In the genomic region with DNA sequence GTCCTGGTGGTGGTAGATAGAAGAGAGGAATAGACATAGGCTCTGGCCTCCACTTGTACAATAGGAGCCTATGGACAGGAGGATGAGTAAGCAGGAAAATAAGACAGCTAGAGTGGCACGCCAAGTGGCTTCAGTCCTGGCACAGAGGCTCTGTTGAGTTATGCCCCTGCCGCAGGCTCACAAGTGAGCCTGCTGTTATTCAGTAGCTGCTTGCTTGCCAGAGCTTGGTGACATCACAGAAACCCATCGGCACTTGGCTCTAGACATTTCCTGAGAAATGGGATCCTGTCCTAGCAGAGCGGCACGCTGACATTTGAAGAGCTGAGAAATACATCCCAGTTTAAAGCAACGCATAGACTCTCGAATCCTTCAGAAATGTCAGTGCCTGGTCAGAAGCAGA, we compare ENCODE assay signal across 29 mouse cellular contexts.
DNase-seq lines count a peak whose midpoint lies in the region; ATAC-seq and TF ChIP-seq lines count a peak whose summit lies in the region.
"Had no signal": no experiment of that assay in that cellular context is flagged by ENCODE, and none has a peak within 500 bp of the region (broad histone marks: within the 10 kb centered on the region; RNA-seq: fewer than 3 reads in every experiment).

No protein-coding gene starts in this region.

- intact Hi-C loops in left cerebral cortex, postnatal 4 days (cut with DNase I) = no loop called here

- no peak for TF ChIP-seq EP300 in liver, postnatal 0 days (IDR thresholded peaks at IDR 0.05; ENCODE audit: low read depth)

- no peaks in the 10 kb centered on the region for H3K27me3 ChIP-seq in cerebellum, adult 2 months (ENCODE audit: control insufficient read depth, insufficient read depth, low read length)
- 0 out of 2 replicates have a peak, but pooled peaks cover 5% of the 10 kb centered on the region for H3K27me3 ChIP-seq in liver, postnatal 0 days (ENCODE audit: insufficient read depth, low read length)
- H3K27me3 ChIP-seq: forebrain, embryonic 15.5 days had no signal

- no peak for TF ChIP-seq CTCF in cerebellum, adult 2 months (IDR thresholded peaks at IDR 0.05; ENCODE audit: borderline replicate concordance, insufficient read depth, low read depth, low read length)
- TF ChIP-seq CTCF in brain, embryonic 14.5 days (IDR thresholded peaks at IDR 0.05; ENCODE audit: borderline replicate concordance, extremely low read depth, insufficient read depth, insufficient read length) = no peak
- TF ChIP-seq CTCF in liver, postnatal 0 days (IDR thresholded peaks at IDR 0.05; ENCODE audit: low read depth) = no peak

- no peak overlapping the region for H3K4me3 ChIP-seq in cerebellum, adult 2 months (replicated peaks; ENCODE audit: insufficient read depth, low read depth, low read length)
- no peak overlapping the region for H3K4me3 ChIP-seq in liver, postnatal 0 days (ENCODE audit: low read depth, low read length)
- H3K4me3 ChIP-seq: embryonic facial prominence, embryonic 10.5 days; embryonic facial prominence, embryonic 13.5 days; erythroblast, embryonic 14.5 days; forebrain, embryonic 12.5 days; forebrain, embryonic 15.5 days; heart, adult 2 months; heart, embryonic 10.5 days; heart, embryonic 13.5 days had no signal

- no peaks in the 10 kb centered on the region for H3K36me3 ChIP-seq in liver, postnatal 0 days (replicated peaks; ENCODE audit: insufficient read depth, low read length)
- H3K36me3 ChIP-seq: embryonic facial prominence, embryonic 10.5 days; embryonic facial prominence, embryonic 13.5 days; forebrain, embryonic 12.5 days; forebrain, embryonic 15.5 days; heart, embryonic 10.5 days; heart, embryonic 13.5 days had no signal

- H3K27ac ChIP-seq in cerebellum, adult 2 months (ENCODE audit: insufficient read depth, low read length) = no peak overlapping the region
- H3K27ac ChIP-seq in liver, postnatal 0 days (ENCODE audit: low read depth) = no peak overlapping the region
- H3K27ac ChIP-seq: embryonic facial prominence, embryonic 10.5 days; embryonic facial prominence, embryonic 13.5 days; forebrain, embryonic 12.5 days; forebrain, embryonic 15.5 days; heart, adult 2 months; heart, embryonic 10.5 days; heart, embryonic 13.5 days; hindbrain, embryonic 14.5 days; hindbrain, postnatal 0 days had no signal

- DNase-seq in cerebellum, adult 2 months = peak; percentile 36 to 66
- no peak for DNase-seq in cerebellum, adult 9-11 months
- DNase-seq in cerebellum, postnatal 25 days = peak; percentile 42 to 44
- no peak for DNase-seq in cerebellum, adult 9-10 months
- DNase-seq in left cerebral cortex, postnatal 4 days = peak; percentile 9
- DNase-seq in left cerebral cortex, adult 9 months (ENCODE audit: low spot score in 2 of 2) = no peak
- peak; percentile 20 for DNase-seq in brain, embryonic 14.5 days (ENCODE audit: low read depth)
- no peak for DNase-seq in liver, postnatal 0 days
- DNase-seq: adrenal gland, adult 8-10 months; adrenal gland, postnatal 36 days; embryo, embryonic 11 days; gastrocnemius, postnatal 25 days; heart, adult 2 months; heart, postnatal 14 days; heart, postnatal 4 days; kidney, adult 18-20 months; kidney, adult 9 months had no signal

- 0 out of 2 replicates have a peak, but pooled peaks cover 2% of the 10 kb centered on the region for H3K4me1 ChIP-seq in cerebellum, adult 2 months (ENCODE audit: control insufficient read depth, insufficient read depth, low read length)
- H3K4me1 ChIP-seq in liver, postnatal 0 days (ENCODE audit: insufficient read depth) = no peaks in the 10 kb centered on the region
- H3K4me1 ChIP-seq: embryonic facial prominence, embryonic 10.5 days; embryonic facial prominence, embryonic 13.5 days; forebrain, embryonic 12.5 days; forebrain, embryonic 15.5 days; heart, embryonic 10.5 days had no signal

- H3K9ac ChIP-seq in liver, postnatal 0 days (replicated peaks) = no peak overlapping the region
- H3K9ac ChIP-seq: embryonic facial prominence, embryonic 13.5 days; forebrain, embryonic 12.5 days; forebrain, embryonic 15.5 days; heart, embryonic 13.5 days; hindbrain, embryonic 14.5 days had no signal

- no peaks in the 10 kb centered on the region for H3K9me3 ChIP-seq in liver, postnatal 0 days (ENCODE audit: low read length)
- H3K9me3 ChIP-seq: embryonic facial prominence, embryonic 10.5 days; embryonic facial prominence, embryonic 13.5 days; forebrain, embryonic 12.5 days; forebrain, embryonic 15.5 days; heart, embryonic 10.5 days; heart, embryonic 13.5 days had no signal

- no peak for ATAC-seq in liver, postnatal 0 days
- ATAC-seq: activated CD4-positive, CD25-positive, alpha-beta regulatory T cell, adult 4 months; forebrain, embryonic 15.5 days; hindbrain, postnatal 0 days; inflammation-experienced regulatory T-cells, adult 6 months; intestine, embryonic 16.5 days had no signal

- H3K4me2 ChIP-seq in liver, postnatal 0 days (ENCODE audit: low read depth, low read length) = no peak overlapping the region
- H3K4me2 ChIP-seq: embryonic facial prominence, embryonic 13.5 days; forebrain, embryonic 12.5 days; forebrain, embryonic 15.5 days; heart, embryonic 13.5 days; hindbrain, embryonic 14.5 days had no signal

- TF ChIP-seq POLR2A in cerebellum, adult 2 months (IDR thresholded peaks at IDR 0.05; ENCODE audit: borderline replicate concordance, insufficient read depth, low read length) = no peak
- TF ChIP-seq POLR2A in brain, embryonic 14.5 days (IDR thresholded peaks at IDR 0.05; ENCODE audit: borderline replicate concordance, extremely low read depth, insufficient read depth, insufficient read length, poor library complexity, severe bottlenecking) = no peak

- WGBS in cerebellum, adult 2 months = 17% methylated on average over 7 of the region's 7 CpGs
- WGBS in liver, postnatal 0 days (ENCODE audit: insufficient replicate concordance) = 79% methylated on average over 7 of the region's 7 CpGs

Comparison
In these comparisons a context has a peak if more than half of its experiments do, and no peak if none do; other contexts are left out.
1. DNase-seq: peak in cerebellum, adult 2 months (2 of 2), cerebellum, postnatal 25 days (2 of 2), left cerebral cortex, postnatal 4 days (single experiment) and brain, embryonic 14.5 days (single experiment); none in cerebellum, adult 9-11 months (single experiment), cerebellum, adult 9-10 months (single experiment), left cerebral cortex, adult 9 months (0 of 2) and liver, postnatal 0 days (single experiment).